Mouse (Mus musculus): ENCODE data around the gene Tmem94.

Gene Tmem94

DNA sequence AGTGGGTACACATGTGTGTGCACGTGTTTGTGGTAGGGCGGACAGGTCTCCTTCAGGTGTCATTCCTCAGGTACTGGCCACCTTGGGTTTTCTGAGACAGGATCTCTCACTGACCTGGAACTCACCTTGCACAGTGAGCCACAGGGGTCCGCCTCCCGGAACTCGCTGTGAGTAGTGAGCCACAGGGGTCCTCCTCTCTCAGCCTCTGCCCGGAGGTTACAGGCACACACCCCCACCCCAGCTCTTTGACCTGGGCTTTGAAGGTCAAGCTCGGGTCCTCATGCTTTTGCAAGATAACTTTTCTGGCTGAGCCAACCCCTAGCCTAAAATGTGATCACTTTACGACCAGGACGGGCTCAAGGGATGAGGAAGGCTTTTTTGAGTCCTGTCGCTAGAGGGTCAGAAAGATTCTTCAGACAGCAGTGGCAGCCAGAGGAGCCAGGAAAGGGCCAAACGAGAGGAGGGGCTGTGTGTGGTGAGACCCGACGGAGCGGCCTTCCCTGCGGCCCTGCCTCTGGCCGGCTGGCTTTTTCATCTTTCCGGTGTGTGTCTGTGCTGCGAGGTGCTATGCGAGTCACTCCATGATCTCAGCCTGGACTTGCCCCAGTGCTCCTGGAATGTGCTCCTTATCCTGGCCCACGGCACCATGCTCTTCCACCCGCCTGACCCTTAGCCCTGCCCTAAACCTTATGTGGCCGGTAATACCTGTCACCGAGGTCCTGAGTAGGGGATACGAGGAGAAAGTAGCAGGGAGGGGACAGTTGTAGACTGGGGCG, 65.5 kb downstream of the Tmem94 start:
- no peak for DNase-seq (ENCODE audit: low read depth in 2 of 2, low spot score in 2 of 2)

DNA sequence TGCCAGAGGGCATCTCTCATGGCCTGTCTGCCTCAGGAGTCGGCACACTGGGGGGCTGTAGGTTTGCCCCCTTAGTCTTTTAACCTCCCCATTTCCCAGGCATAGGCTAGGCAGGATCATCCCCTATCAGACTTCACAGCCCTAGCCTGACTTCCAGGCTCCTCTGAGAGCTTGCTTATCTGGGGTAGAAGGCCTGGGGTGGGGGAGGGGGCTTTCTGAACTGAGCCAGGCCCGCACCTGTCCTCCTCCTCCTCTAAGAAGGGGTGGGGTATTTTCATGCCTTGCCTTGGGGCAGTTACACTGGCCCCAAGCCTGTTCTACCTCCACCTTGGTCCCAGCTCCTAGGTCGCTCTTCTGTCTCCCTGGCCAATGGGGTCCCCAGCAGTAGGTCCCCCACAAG, 66.3 kb downstream of the Tmem94 start:
- DNase-seq (ENCODE audit: low read depth in 2 of 2, low spot score in 2 of 2) = no peak

DNA sequence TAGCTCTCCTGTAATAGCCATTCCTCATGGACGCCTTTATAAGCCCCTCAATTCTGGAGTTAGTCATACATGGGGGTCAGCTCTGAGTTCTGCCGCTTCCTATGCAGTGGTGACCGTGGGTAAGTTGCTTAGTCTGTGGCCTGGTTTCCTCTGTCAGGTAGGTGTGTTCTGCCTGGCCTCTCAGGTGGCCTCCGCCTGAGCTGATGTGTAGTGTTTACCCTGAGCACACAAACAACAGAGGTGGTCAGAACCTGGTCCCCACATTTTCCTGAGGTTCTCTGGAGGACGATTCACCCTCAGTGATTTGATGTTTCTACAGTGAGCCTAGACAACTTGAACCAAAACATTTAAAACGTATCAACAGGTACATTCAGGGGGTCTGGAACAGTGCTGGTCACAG, 66.8 kb downstream of the Tmem94 start:
- DNase-seq (ENCODE audit: low read depth in 2 of 2, low spot score in 2 of 2) = no peak

DNA sequence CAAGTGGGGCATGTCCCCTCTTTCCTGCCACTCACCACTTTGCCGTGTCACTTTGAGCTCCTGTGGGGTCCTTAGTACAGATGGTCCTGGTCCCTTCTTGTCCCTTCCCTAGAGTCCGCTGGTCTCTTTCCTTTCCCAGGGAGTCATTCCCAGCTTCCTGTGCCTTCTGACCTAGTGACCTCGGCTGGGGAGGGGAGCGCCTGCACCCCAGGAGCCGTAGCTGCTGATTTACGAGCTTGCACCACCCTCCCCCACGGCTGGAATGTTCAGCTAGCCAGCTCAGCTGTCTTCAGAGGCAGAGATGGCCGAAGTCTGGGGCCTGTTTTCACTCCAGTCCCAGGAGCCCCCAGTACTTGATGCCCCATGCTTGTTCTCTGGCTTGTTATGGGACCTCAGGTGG, 67.3 kb downstream of the Tmem94 start:
- DNase-seq (ENCODE audit: low read depth in 2 of 2, low spot score in 2 of 2) = no peak

DNA sequence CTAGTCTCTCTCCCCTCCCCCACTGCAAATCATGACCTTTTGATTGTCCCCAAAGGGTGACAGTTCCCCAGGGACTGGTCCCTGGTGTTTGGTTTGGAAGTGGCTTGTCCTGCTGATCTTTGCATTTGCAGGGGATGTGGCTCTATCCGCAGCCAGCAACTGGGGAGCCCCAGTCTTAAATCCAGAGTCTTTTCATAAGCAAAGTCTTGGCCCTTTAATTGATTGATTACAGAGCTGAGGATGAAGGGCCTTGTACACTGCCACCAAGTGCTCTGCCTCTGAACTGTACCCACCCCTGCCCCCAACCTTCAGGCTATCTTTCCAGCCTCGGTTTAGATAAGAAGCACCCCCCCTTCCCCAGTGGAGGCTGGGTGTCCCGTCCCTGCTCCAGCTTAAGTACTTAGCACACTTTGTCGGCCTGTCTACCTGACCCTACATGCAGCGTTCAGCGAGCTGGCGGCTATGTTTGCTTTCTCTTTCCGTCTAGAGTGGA, 67.8 kb downstream of the Tmem94 start:
- no peak for DNase-seq (ENCODE audit: low read depth in 2 of 2, low spot score in 2 of 2)

DNA sequence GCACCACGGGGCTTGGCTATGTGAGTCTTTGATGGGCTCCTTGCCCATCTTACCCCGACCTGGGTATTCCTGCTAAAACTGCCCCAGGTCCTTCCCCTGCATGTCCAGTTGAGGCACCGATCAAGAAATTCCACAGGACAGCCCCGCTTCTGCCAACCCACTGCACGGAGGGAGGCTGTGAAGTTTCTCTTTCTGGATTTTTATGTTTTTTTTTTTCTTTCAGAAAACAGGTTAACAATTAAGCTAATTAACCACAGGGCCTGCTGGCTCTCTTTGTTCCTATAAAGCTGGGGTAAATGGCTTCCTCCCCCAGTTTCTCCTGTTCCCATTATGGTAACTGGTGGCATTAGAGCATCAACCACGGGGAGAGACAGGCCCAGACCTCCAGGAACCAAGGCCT, 68.8 kb downstream of the Tmem94 start:
- no peak for DNase-seq (ENCODE audit: low read depth in 2 of 2, low spot score in 2 of 2)

DNA sequence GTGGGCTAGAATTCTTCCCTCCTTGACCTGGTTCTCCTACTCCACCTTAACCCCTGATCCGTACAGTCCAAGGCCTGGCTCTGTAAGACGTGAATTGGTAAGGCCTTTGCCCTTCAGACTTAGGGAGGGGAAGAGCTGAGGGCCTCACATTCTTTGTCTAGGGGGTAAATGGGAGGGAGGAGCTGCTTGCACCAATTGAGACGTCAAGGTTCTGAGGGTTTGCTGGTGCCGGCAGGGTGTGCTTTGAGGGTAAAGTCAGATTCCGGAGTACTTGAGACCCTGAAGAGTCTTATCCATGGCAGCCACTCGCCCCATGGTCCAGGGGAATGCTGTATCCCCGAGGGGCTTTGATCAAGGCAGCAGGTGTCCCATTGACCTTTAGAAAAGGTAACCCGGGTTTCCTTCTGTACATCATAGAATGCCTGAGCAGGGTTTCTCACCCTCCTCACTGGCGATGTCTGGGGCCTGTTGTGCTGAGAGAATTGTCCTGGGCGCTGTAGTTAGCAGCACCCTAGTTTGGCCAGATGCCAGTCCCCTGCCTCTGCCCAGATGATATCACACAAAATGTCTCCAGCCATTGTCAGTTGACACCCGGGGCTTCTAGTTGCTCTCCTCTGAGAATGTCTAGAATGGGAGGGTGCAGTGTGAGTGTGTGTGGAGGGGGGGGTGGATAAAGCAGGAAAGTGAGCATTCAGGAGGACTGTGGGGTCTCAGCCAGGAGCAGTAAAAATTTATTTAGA, 71.6 kb downstream of the Tmem94 start:
- DNase-seq (ENCODE audit: low read depth in 2 of 2, low spot score in 2 of 2) = no peak

DNA sequence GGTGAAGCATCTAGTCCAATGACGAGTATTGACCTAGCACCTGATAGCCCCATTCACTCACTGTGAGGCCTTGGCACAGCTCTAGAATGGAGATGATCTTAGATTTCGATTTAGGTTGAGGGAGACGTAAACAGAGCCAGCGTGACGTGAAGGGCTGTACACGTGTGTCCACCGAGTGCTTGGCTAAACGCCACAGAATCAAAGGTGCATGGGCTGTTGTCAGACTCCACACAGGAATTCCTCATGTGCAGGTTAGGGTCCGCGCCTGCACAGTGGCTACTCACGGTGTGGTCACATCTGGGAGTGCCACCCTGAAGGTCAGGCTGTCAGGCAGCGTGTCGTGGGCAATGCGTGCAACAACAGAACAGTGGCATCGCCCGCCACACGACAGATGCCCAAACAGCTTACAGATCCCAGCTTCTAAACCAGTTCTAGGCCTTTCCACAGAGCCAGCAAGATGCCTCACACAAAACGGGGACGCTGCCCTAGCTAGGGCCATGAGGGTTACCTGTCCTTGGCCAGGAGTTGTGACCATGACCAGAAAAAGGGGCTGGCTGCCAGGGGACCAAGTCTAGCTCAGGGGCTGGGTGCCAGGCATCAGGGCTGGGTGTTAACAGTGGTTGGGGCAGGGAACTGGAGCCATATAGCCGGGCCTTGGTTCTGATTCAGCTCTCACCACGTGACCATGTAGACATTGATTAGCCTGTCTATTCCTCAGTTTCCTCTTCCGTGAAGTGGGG, 72.5 kb downstream of the Tmem94 start:
- DNase-seq (ENCODE audit: low read depth in 2 of 2, low spot score in 2 of 2) = no peak

DNA sequence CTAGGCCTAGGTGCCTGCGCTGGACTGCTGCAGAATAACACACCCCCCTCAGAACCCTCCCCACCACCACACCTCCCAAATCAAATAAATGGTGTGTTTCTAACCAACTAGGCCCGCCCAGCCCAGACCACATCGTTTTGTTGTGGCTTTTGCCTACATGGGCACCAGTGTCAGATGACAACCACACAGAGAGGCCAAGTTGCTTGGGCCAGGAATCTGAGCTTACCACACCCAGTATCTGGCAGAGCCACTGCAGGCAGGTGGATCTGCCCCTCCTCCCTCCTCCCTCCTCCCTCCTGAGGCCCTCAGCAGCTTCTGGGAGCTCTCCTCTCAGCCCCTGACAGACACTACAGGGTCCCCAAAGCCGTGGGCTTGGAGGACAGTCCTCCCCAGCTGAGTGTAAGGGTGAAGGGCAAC, 73.7 kb downstream of the Tmem94 start:
- no peak for DNase-seq (ENCODE audit: low read depth in 2 of 2, low spot score in 2 of 2)

DNA sequence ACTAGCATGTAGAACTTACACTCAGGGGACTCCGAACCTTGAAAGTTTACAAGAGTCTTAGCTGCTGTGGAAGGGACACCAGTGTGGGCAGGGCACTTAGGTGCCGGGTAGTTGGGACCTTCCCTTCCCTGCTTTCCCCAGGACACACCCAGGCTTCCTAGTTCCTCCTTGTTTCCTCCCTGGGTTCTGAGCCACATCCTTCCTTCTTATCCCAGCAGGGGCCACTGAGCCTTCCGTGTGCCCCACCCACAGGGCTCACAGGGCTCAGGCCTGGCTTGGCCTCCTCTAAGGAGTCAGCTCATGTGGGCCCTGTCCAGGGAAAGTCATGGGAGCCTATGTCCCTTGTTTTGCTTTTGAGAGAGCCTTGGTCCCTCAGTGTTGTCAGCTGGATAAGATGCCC, 74.5 kb downstream of the Tmem94 start:
- DNase-seq (ENCODE audit: low read depth in 2 of 2, low spot score in 2 of 2) = no peak

DNA sequence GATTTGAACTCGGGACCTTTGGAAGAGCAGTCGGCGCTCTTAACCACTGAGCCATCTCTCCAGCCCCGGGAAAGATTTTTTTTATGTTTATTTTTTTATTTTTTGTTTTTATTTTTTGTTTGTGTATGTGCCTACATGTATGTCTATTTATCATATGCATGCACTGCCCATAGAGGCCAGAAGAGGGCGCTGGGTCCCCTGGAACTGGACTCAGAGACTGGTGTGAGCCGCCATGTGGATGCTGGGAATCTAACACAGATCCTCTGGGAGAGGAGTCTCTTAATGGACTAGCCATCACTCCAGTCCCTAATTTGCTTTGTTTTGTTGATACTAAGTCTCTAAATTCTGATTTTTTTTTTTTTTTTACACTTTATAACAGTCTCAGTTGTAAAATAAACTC, 75.8 kb downstream of the Tmem94 start:
- no peak for DNase-seq (ENCODE audit: low read depth in 2 of 2, low spot score in 2 of 2)

DNA sequence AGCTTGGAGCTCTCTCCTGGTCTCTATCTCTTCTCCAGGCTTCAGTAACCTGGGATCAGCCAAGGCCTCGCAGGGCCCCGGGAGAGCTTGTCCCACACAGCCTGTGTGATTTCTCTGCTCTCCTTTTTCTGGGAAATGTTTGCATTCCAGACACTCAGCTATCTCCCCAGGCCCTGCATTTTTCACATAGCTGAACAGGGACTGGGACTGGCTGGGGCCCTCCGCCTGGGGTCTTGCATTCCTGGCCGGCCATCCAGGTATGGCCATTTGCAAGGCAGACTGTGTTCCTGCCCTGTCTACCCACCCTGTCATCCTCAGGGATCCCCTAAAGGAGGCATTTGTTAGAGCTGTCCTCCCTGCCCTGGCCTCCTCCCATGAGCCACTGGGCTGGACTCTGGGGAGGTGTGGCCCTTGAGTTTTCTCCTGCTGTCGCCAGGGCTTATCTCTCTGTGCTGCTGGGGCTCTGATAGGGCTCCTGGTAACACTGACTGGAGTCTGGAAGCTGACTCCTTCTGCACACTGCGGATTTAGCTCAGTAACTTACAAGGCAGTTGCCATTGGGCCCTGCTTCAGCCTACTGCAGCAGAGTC, 76.8 kb downstream of the Tmem94 start:
- no peak for DNase-seq (ENCODE audit: low read depth in 2 of 2, low spot score in 2 of 2)

DNA sequence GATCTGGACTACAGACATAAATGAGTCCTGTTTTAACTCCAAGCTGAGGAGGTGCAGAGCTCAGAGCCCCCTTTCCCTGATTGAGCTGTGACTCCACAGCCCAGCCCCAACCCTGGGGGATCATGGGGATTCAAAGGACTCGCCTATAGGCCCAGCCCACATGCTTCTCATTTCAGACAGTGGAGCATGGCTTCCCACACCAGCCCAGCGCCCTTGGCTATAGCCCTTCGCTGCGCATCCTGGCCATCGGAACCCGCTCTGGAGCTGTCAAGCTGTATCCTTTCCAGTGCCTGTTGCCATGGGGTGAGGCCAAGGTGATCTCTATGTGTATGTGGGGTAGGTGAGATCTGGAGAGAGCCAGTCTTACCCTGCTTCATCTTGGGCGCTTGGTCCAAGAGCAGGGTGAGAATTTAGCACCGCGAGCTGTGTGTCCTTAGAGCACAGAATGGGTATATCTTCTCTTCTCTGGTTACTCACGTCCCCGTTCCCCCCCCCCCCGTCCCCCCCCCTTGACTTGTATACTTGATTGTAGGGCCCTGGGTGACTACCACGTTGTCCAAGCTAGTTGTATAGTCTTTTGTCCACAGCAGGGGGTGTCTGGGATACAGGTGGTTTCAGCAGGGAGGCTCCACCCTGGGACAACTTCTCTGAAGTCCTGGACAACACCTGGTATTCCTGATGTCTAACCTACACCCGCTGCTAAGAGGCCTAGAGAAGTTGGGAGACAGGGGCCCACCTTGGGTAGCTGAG, 78.1 kb downstream of the Tmem94 start:
- no peak for DNase-seq (ENCODE audit: low read depth in 2 of 2, low spot score in 2 of 2)

DNA sequence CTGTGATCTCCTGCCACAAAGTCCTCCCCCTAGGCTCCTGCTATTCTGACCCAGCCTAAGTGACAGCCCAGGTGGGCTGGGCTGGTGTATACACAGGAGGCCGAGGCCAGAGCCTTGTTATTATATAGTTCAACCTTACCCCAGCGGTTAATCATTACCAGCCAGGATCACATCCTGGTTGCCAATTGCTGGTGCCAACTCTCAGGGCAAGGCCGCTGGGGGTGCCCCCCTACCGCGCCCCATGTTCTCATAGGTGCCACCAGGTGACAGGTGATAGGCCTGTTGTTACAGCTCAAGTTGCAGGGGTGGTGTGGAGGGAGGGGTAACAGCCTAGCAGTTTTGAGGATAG, 78.6 kb downstream of the Tmem94 start:
- DNase-seq (ENCODE audit: low read depth in 2 of 2, low spot score in 2 of 2) = no peak

DNA sequence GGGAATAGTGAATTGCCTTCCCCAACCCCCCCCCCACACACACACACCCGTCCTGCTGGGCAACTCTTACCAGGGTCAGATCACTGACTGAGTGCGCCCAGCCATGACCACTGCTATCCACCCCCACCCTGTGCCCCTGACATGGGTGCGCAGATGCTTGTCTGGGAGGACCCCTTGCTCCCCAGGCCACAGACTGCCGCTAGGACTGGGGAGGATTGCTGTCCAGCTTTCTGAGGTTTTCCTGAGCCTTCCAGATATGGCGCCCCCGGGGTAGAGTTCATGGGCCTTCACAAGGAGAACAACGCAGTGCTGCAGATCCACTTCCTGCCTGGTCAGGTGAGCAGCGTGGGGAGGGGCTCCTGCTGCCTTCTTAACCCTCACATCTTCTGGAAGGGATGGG, 79.0 kb downstream of the Tmem94 start:
- no peak for DNase-seq (ENCODE audit: low read depth in 2 of 2, low spot score in 2 of 2)

DNA sequence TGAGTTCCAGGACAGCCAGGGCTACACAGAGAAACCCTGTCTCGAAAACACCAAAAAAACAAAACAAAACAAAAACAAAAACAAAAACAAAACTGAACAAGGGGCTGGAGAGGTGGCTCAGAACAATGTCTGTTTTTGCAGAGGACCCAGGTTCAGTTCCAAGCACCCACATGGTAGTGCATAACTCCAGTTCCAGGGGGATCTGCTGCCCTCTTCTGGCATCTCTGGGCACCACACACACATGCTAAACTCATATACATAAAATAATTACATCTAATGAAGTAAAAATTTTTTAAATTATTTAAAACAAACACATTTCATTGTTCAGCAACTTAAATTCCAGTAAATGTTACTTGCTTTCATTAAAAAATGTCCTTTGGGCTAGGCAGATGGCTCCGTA, 80.6 kb downstream of the Tmem94 start:
- no peak for DNase-seq (ENCODE audit: low read depth in 2 of 2, low spot score in 2 of 2)
